Mouse (Mus musculus): Measurements from ENCODE around the gene Abt1.

DNA sequence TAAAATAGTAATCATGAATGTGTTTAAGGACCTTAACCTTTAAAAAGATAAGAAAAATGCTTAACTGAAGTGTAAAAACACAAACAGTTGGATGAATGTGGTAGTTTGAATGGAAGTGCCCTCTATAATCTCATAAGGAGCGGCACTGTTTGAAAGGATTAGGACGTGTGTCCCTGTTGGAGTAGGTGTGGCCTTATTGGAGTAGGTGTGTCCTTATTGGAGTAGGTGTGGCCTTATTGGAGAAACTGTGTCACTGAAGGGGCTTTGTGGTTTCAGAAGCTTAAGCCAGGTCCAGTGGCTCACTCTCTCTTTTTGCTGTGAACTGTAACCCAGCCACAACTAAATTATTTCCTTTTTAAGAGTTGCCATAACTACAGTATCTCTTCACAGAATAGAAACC lies 21.0 kb downstream of the Abt1 start:
- TF ChIP-seq EP300 (IDR thresholded peaks at IDR 0.05) = no peak
- no peak for TF ChIP-seq CTCF (IDR thresholded peaks at IDR 0.05)
